Mouse (Mus musculus) G1E (cell line): ENCODE data around the gene St5.

Source experiments
- CTCF ChIP-seq: IDR thresholded peaks from 2 replicates; pipeline ENCODE4 v1.5.1; 2012; ENCODE audit warnings: low read depth, low read length, inconsistent platforms, mixed read lengths
- GATA1 ChIP-seq: IDR thresholded peaks from 2 replicates; pipeline ENCODE4 v1.6.1; 2012; ENCODE audit warnings: borderline replicate concordance, low read length, inconsistent platforms, mixed read lengths
- GATA2 ChIP-seq: IDR thresholded peaks from 2 replicates; pipeline ENCODE4 v1.6.1; 2012; ENCODE audit warnings: low read depth, low read length, inconsistent platforms, borderline replicate concordance
- TAL1 ChIP-seq: conservative IDR thresholded peaks from 2 replicates; pipeline ENCODE4 v1.6.1; 2012; ENCODE audit warnings: low read depth, low read length, inconsistent platforms, mixed read lengths

- TF ChIP-seq GATA1 (no peak), CTCF (no peak), GATA2 (no peak), TAL1 (no peak)
These were observed 85.6 kb downstream of the St5 start for GRCm38 (mm10) chr7:109617838-109618237.
